Mouse (Mus musculus) cerebellum, adult 11-12 months (tissue): ENCODE data around the gene Cbll1.
"Not testable (repeated sequence)": the region's sequence is repeated elsewhere in the genome, so short reads cannot be mapped to it uniquely, and the experiment has no call there.

Source experiments
- DNase-seq: peaks from one replicate; pipeline ENCODE4 v3.0.0; 2022

Gene Cbll1

DNA sequence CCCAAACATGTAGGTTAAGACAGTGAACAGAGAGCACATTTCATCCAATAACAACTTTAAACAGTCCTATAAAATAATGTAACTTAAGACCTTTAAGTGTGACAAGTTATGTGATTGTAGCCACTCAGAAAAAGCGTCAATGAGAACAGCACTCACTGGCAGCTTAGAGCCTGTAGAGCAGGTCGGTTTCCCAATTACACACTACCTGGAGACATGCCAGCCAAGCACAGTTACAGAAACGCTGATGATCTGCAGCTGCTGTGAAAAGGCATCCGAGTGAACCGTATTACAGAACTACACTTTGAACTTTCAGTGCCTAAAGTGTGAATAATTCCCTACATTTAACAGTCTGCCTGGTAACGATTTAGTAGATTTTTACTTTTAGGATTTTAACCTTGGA, 13.0 kb downstream of the Cbll1 start:
- DNase-seq, result no peak

DNA sequence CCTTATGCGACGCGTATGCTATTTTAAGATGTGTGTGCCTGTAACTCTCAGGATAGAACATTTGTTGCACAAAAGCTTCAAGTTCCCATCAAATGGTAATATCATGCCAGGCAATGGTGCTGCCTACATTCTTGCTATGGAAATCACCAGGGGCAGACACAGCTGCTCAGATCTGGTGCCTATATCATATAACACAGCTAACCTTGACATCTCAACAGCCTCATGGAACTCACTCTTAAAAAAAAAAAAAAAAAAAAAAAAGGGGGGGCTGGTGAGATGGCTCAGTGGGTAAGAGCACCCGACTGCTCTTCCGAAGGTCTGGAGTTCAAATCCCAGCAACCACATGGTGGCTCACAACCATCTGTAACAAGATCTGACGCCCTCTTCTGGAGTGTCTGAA, 21.2 kb downstream of the Cbll1 start:
- DNase-seq, result not testable (repeated sequence)

DNA sequence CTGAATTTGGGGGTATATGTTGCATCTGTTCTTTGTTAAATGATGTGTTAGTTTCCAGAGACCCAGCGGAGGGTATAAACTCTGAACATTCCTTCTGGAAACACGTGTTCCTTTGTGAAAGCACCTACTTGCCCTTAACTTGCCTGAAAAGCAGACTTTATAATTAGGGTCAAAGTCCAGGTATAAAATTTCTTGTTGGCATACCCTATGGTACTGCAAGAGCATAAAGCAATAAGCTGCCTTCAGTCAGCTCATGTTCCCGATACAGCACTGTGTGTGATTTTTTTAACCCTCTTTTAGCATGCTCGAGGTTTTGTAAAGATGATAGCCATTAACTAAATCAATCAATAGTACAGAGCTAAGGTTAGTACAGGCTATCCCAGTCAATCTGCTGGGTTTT, 36.8 kb downstream of the Cbll1 start:
- DNase-seq, result no peak

DNA sequence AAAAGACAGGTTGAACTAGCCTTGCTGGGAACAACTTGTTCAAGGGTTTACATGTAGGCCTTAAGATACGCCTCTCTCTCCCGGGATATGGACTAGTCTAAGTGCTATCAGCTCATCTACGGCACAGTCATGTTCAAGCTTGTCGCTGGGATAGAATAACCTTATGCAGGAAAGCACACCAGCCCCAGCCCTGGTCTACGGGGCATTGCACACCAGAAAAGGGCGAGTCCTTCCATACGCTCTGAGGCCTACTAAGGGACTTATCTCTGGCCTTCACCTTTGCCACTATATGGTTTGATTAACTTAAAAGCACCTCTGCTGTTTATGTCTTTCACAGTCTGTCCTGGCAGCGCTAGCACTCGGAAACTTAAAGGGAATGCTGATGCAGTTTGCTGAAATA, 38.0 kb downstream of the Cbll1 start:
- DNase-seq, result no peak

DNA sequence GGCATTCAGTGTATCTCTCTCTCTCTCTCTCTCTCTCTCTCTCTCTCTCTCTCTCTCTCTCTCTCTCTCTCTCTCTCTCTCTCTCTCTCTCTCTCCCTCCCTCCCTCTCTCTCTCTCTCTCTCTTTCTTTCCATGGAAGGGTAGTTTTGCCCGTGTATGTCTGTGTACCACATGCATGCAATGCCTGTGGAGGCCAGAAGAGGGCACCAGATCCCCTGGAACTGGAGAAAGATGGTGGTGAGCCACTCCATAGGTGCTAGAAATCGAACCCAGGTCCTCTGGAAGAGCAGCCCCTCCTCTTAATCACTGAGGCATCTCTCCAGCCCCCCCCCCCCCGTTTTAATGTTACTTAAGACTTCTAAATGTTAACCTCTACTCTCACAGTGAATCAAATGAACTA, 39.1 kb downstream of the Cbll1 start:
- not testable (repeated sequence) for DNase-seq

DNA sequence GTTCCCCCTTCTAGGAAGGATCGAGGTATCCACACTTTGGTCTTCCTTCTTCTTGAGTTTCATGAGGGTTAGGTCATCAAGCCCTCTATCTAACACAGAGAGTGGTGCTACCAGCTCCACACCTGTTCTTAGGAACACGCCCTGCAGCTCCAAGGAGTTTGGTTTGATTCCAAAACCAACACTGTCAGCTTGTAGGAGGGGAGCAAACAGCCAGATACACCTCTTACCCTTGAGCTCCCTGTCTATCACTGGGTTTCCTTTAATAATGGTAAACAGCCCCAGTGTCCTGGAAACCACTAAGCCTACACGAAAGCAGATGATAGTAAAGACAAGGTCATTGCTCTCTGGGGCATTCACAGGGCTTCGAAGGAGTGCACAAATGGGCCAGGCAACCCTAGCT, 40.9 kb downstream of the Cbll1 start:
- DNase-seq, result no peak

DNA sequence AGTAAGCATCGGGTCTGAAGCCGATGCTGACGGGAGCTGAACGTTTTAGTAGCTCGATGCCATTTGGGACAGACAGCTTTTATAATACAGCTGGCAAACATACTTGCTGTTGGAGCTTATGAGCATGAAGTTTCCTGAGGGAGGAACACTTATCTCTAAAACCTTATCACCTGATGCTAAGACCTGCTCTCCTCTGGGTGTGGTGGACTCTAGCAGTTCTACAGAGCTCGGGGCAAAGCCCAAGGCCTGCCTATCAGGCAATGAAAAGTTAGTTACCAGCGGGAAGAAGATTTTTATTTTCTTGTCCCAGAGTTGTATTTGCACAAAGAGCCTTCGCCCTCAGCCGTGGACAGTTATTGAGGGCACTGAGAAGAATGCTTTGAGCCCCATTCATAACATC, 43.1 kb downstream of the Cbll1 start:
- no peak for DNase-seq

DNA sequence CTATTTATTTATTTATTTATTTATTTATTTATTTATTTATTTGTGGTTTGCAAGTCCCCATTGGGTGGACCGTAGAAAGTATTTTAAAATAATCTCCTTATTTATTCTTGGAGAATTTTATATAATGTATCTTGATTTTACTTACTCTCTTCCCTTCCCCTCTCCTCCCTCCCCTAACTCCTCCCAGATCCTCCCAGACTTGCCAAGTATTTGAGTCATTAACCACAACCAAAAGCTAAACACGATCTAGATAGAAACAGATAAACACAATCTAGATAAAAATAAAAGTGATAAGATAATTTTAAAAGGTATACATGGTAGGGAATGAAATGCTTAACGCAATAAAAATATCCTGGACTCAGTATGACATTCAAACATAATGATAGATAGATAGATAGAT, 50.1 kb downstream of the Cbll1 start:
- DNase-seq, result no peak

DNA sequence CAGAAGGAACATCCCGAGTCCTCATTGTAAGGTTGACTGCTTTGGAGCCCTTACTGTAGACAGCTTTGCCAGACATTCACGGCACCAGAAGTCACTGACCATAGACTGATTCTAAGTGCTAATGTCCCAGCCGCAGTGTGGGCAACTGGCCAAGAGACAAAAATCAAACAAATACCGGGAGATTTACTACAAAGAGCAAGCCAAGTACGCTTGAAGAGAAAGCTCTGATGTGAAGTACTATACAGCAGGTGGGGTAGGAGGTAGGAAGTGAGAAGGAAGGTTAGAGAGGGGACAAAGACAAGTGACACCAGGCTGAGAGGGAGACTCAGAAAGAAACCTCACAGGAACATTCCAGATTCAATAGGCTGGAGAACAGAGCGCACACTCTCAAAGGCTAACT, 54.6 kb downstream of the Cbll1 start:
- DNase-seq, result no peak

DNA sequence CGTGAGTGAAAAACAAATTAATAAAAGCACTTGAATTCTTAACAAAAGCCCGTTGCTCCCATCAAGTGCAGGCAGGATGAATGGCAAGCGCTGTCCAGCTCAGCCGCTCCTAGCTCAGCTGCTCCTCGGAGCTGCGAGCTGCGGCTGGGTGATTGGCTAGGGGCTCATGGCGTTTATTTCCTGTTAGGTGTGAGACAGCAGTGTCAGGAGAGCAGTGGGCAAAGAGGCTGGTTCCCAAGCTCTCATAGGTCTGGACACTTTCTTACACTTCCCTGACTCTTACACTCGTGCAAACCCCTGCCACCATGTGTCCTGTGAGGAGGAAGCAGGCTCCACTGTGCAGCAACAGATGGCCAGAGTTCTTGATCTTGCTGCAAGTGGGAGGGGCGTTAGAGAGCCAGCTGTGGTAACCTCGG, 55.3 kb downstream of the Cbll1 start:
- DNase-seq, result no peak

DNA sequence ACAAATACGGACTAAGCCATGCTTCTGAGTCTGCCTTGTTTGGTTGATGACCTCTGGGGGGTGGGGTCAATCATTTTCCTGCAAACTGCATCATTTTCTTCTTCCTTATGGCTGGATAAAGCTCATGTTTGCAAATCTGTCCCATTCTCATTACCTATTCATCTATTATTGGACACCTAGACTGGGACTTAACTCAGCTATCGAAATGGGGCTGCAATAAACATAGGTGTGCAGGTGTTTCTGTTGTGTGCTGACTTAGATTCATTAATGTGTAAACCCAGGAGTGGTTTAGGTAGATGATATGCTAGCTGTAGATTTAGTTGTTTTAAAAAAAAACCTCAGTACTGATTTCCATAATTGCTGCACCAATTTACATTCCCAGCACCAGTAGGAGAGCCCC, 59.8 kb downstream of the Cbll1 start:
- no peak for DNase-seq

DNA sequence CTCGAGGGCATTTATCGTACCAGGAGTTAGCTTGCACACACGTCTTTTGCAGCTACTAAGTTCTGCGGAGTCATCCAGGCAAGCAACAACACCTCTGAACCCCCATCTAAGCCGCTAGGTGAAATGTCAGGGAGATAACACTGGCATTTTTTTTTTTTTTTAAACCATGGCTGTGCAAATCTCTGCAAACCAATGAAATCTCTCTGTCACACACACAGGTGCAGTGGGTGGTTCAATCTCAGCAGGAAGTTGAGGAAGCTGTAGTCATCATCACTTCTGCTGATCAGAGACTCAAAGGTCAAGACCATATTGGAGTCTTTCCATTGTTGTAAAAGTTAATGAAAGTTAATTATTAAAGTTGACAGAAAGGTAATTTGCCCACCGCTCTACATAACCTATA, 61.6 kb downstream of the Cbll1 start:
- DNase-seq, result no peak
